Mouse (Mus musculus): ENCODE measurements around the gene Trappc6b.

DNA sequence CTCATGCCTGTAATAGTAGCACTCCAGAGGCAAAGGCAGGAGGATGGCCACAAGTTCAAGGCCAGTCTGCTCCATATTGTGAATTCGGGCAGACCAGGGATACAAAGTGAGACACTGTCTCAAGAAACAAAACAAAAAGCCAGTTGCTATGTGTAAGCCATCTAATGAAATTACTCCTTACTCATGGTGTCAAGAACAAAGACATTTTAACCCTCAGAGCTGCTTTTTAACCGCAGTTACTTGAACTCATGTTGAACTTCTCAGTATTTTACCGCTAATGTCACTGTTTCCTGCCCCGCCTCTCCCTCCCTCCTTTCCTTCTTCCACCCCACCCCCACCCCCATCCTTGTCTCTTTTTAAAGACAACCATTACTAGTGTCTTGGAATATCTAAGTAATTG is 40.0 kb downstream of the Trappc6b start:
- TF ChIP-seq POLR2A (IDR thresholded peaks at IDR 0.05; ENCODE audit: low read depth, low read length) (no peak), CTCF (IDR thresholded peaks at IDR 0.05; ENCODE audit: extremely low read depth, insufficient read length, insufficient replicate concordance, low read depth, low read length) (no peak)

Data from small intestine, adult 2 months (tissue).